8 mouse cellular contexts compared by ENCODE assay signal in the genomic region with DNA sequence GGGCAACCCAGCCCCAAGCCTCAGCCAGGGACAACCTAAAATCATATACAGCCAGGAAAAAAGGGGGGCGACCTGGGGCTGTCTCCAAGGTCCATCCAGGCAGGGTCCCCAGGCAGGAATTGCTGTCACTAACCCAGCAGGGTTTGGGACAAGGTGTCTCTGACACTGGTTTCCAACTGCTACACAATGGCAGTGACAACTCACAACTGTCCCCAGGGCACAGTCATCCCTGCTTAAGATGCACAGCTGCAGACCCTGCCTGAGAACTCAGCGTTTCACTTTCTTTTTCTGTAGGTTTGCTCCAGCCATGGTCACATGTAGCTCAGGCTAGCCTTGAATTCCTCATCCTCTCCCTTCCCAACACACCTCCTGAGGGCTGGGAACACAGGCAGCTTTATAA. TPM values are rescaled to one million over a fixed set of nuclear protein-coding genes. Genes with fewer than 3 reads are reported as not detected.
A peak's percentile ranks its signal among the peaks of the same experiment; 100 is the strongest.
DNase-seq lines count a peak whose midpoint lies in the region; ATAC-seq and TF ChIP-seq lines count a peak whose summit lies in the region.

No protein-coding gene starts in this region.

- H3K9ac ChIP-seq in liver, adult 2 months (ENCODE audit: low read depth, low read length): no peak overlapping the region
- no peak overlapping the region for H3K9ac ChIP-seq in embryonic facial prominence, embryonic 14.5 days (ENCODE audit: low read depth, low read length)
- no peak overlapping the region; the same call in 1 of the 2 replicates for H3K9ac ChIP-seq in kidney, embryonic 15.5 days
- no peak overlapping the region for H3K9ac ChIP-seq in midbrain, embryonic 11.5 days (ENCODE audit: low read length)

- H3K36me3 ChIP-seq in liver, adult 2 months (ENCODE audit: control insufficient read depth, insufficient read depth, low read length): no peaks in the 10 kb centered on the region
- H3K36me3 ChIP-seq in embryonic facial prominence, embryonic 14.5 days (ENCODE audit: control insufficient read depth, insufficient read depth, low read length): no peaks in the 10 kb centered on the region
- no peaks in the 10 kb centered on the region for H3K36me3 ChIP-seq in kidney, embryonic 15.5 days
- no peaks in the 10 kb centered on the region for H3K36me3 ChIP-seq in midbrain, embryonic 11.5 days (ENCODE audit: control insufficient read depth, insufficient read depth, low read length)

- DNase-seq in liver, adult 2 months (ENCODE audit: extremely low read depth, low read depth, low spot score): no peak
- no peak for DNase-seq in liver
- peak; percentile 68 for DNase-seq in cerebellum, adult 9-10 months
- no peak for DNase-seq in embryonic facial prominence, embryonic 14.5 days (ENCODE audit: low spot score)
- no peak for DNase-seq in midbrain, embryonic 11.5 days (ENCODE audit: low spot score, missing footprints)
- DNase-seq in thymus, postnatal 0 days (ENCODE audit: low spot score): no peak

- no peak for TF ChIP-seq CTCF in liver, adult 2 months (IDR thresholded peaks at IDR 0.05; ENCODE audit: low read depth, low read length)

- WGBS in liver, adult 2 months: 52% methylated on average over 2 of the region's 2 CpGs
- 42% methylated on average over 2 of the region's 2 CpGs for WGBS in embryonic facial prominence, embryonic 14.5 days
- WGBS in kidney, embryonic 15.5 days: 31% methylated on average over 2 of the region's 2 CpGs
- 18% methylated on average over 2 of the region's 2 CpGs for WGBS in midbrain, embryonic 11.5 days

- peak overlapping the region; percentile 97 for H3K4me2 ChIP-seq in embryonic facial prominence, embryonic 14.5 days (ENCODE audit: low read depth, low read length)
- H3K4me2 ChIP-seq in kidney, embryonic 15.5 days: peak overlapping the region; percentile 97
- 0 out of 2 replicates have a peak overlapping the region, but pooled peaks have one; percentile 96 for H3K4me2 ChIP-seq in midbrain, embryonic 11.5 days

- H3K9me3 ChIP-seq in embryonic facial prominence, embryonic 14.5 days (ENCODE audit: control insufficient read depth, low read length): no peaks in the 10 kb centered on the region
- H3K9me3 ChIP-seq in kidney, embryonic 15.5 days (replicated peaks): no peaks in the 10 kb centered on the region
- H3K9me3 ChIP-seq in midbrain, embryonic 11.5 days (ENCODE audit: control insufficient read depth, low read length): no peaks in the 10 kb centered on the region

- H3K27ac ChIP-seq in liver, adult 2 months (replicated peaks; ENCODE audit: insufficient read depth, low read depth, low read length): peak overlapping the region; percentile 8; the same call in 1 of the 2 replicates
- no peak overlapping the region for H3K27ac ChIP-seq in embryonic facial prominence, embryonic 14.5 days (replicated peaks; ENCODE audit: low read depth, low read length)
- H3K27ac ChIP-seq in kidney, embryonic 15.5 days: peak overlapping the region; percentile 97
- H3K27ac ChIP-seq in midbrain, embryonic 11.5 days (ENCODE audit: low read depth, low read length): no peak overlapping the region

- no peak overlapping the region for H3K4me3 ChIP-seq in liver, adult 2 months (ENCODE audit: insufficient read depth, low read depth, low read length)
- H3K4me3 ChIP-seq in embryonic facial prominence, embryonic 14.5 days (ENCODE audit: low read depth, low read length): peak overlapping the region; percentile 80; the same call in 1 of the 2 replicates
- peak overlapping the region; percentile 84 for H3K4me3 ChIP-seq in kidney, embryonic 15.5 days (replicated peaks)
- H3K4me3 ChIP-seq in midbrain, embryonic 11.5 days (ENCODE audit: low read depth, low read length): no peak overlapping the region

- H3K4me1 ChIP-seq in liver, adult 2 months (ENCODE audit: control insufficient read depth, insufficient read depth, low read length): peaks cover 36% of the 10 kb centered on the region
- peaks cover 33% of the 10 kb centered on the region for H3K4me1 ChIP-seq in embryonic facial prominence, embryonic 14.5 days (ENCODE audit: control insufficient read depth, insufficient read depth, low read length)
- peaks cover 75% of the 10 kb centered on the region for H3K4me1 ChIP-seq in kidney, embryonic 15.5 days
- peaks cover 10% of the 10 kb centered on the region for H3K4me1 ChIP-seq in midbrain, embryonic 11.5 days (ENCODE audit: control insufficient read depth, insufficient read depth, low read length)

- H3K27me3 ChIP-seq in liver, adult 2 months (ENCODE audit: control insufficient read depth, insufficient read depth, low read length): no peaks in the 10 kb centered on the region
- peaks cover 6% of the 10 kb centered on the region for H3K27me3 ChIP-seq in embryonic facial prominence, embryonic 14.5 days (replicated peaks; ENCODE audit: control insufficient read depth, insufficient read depth, low read length)
- no peaks in the 10 kb centered on the region for H3K27me3 ChIP-seq in kidney, embryonic 15.5 days
- peaks cover 62% of the 10 kb centered on the region for H3K27me3 ChIP-seq in midbrain, embryonic 11.5 days (ENCODE audit: control insufficient read depth, insufficient read depth, low read length)

- H3K79me2 ChIP-seq in liver, adult 2 months (ENCODE audit: control insufficient read depth, insufficient read depth, low read length): peaks cover 25% of the 10 kb centered on the region

- no peak for ATAC-seq in embryonic facial prominence, embryonic 14.5 days (ENCODE audit: low read depth)
- ATAC-seq in kidney, embryonic 15.5 days (replicated peaks; ENCODE audit: low FRiP score): no peak
- ATAC-seq in midbrain, embryonic 11.5 days (ENCODE audit: low FRiP score): no peak
- ATAC-seq in frontal cortex, adult (ENCODE audit: low TSS enrichment): no peak

- no peak for TF ChIP-seq POLR2A in liver, adult 2 months (IDR thresholded peaks at IDR 0.05; ENCODE audit: extremely low read depth, insufficient read depth, low read length)

RNA-seq across cellular contexts. Expression of a gene that starts 26.3 kb away (rescaled TPM):
- total RNA-seq in liver, adult 2 months (2014; rRNA removed): 7.4 and 16.4 TPM in 2 replicates
- 32.8 and 56.4 TPM in 2 replicates for polyA plus RNA-seq in liver, adult 2 months (2012; rRNA removed)
- 100.0 and 103 TPM in 2 replicates for polyA plus RNA-seq in embryonic facial prominence, embryonic 14.5 days (2014; fragmentation: Nextera tagmentation; extraction: Ambion mirVana)
- 67.9 and 84.5 TPM in 2 replicates for polyA plus RNA-seq in kidney, embryonic 15.5 days (2015; fragmentation: Nextera tagmentation; extraction: Ambion mirVana)
- polyA plus RNA-seq in midbrain, embryonic 11.5 days (2014; fragmentation: Nextera tagmentation; extraction: Ambion mirVana): 6.6 and 6.9 TPM in 2 replicates
- polyA plus RNA-seq in thymus, postnatal 0 days (2015; fragmentation: Nextera tagmentation; extraction: Ambion mirVana): 21.5 and 21.9 TPM in 2 replicates

RNA-seq across cellular contexts. Expression of a gene that starts 36.2 kb away (rescaled TPM):
- total RNA-seq in liver, adult 2 months (2014; rRNA removed): 1.3 and 1.5 TPM in 2 replicates
- polyA plus RNA-seq in liver, adult 2 months (2012; rRNA removed): 2.3 and 4.1 TPM in 2 replicates
- 3.9 and 4.1 TPM in 2 replicates for polyA plus RNA-seq in embryonic facial prominence, embryonic 14.5 days (2014; fragmentation: Nextera tagmentation; extraction: Ambion mirVana)
- 26.0 and 29.4 TPM in 2 replicates for polyA plus RNA-seq in kidney, embryonic 15.5 days (2015; fragmentation: Nextera tagmentation; extraction: Ambion mirVana)
- polyA plus RNA-seq in midbrain, embryonic 11.5 days (2014; fragmentation: Nextera tagmentation; extraction: Ambion mirVana): 2.3 and 2.7 TPM in 2 replicates
- 12.5 and 14.0 TPM in 2 replicates for polyA plus RNA-seq in thymus, postnatal 0 days (2015; fragmentation: Nextera tagmentation; extraction: Ambion mirVana)

RNA-seq across cellular contexts. Expression of a gene that starts 40.3 kb away (rescaled TPM):
- 0.40 TPM in 1 of 2 replicates, not detected in the other for total RNA-seq in liver, adult 2 months (2014; rRNA removed)
- polyA plus RNA-seq in liver, adult 2 months (2012; rRNA removed): 0.26 and 1.4 TPM in 2 replicates
- 0.77 and 0.88 TPM in 2 replicates for polyA plus RNA-seq in embryonic facial prominence, embryonic 14.5 days (2014; fragmentation: Nextera tagmentation; extraction: Ambion mirVana)
- 1.6 and 2.1 TPM in 2 replicates for polyA plus RNA-seq in kidney, embryonic 15.5 days (2015; fragmentation: Nextera tagmentation; extraction: Ambion mirVana)
- polyA plus RNA-seq in midbrain, embryonic 11.5 days (2014; fragmentation: Nextera tagmentation; extraction: Ambion mirVana): 0.20 and 0.47 TPM in 2 replicates
- 0.72 and 1.5 TPM in 2 replicates for polyA plus RNA-seq in thymus, postnatal 0 days (2015; fragmentation: Nextera tagmentation; extraction: Ambion mirVana)

RNA-seq across cellular contexts. Expression of a gene that starts 44.8 kb away (rescaled TPM):
- 2.4 TPM in 1 of 2 replicates, not detected in the other for total RNA-seq in liver, adult 2 months (2014; rRNA removed)
- 0.32 and 0.44 TPM in 2 replicates for polyA plus RNA-seq in liver, adult 2 months (2012; rRNA removed)
- polyA plus RNA-seq in embryonic facial prominence, embryonic 14.5 days (2014; fragmentation: Nextera tagmentation; extraction: Ambion mirVana): 2.4 and 2.6 TPM in 2 replicates
- 2.5 and 4.1 TPM in 2 replicates for polyA plus RNA-seq in kidney, embryonic 15.5 days (2015; fragmentation: Nextera tagmentation; extraction: Ambion mirVana)
- polyA plus RNA-seq in midbrain, embryonic 11.5 days (2014; fragmentation: Nextera tagmentation; extraction: Ambion mirVana): 2.7 and 2.9 TPM in 2 replicates
- 2.3 TPM in 2 replicates for polyA plus RNA-seq in thymus, postnatal 0 days (2015; fragmentation: Nextera tagmentation; extraction: Ambion mirVana)

RNA-seq across cellular contexts. Expression of a gene that starts 44.9 kb away (rescaled TPM):
- total RNA-seq in liver, adult 2 months (2014; rRNA removed): 39.7 and 53.8 TPM in 2 replicates
- polyA plus RNA-seq in liver, adult 2 months (2012; rRNA removed): 42.6 and 49.7 TPM in 2 replicates
- 61.4 and 67.1 TPM in 2 replicates for polyA plus RNA-seq in embryonic facial prominence, embryonic 14.5 days (2014; fragmentation: Nextera tagmentation; extraction: Ambion mirVana)
- 79.7 and 82.2 TPM in 2 replicates for polyA plus RNA-seq in kidney, embryonic 15.5 days (2015; fragmentation: Nextera tagmentation; extraction: Ambion mirVana)
- 43.3 and 53.7 TPM in 2 replicates for polyA plus RNA-seq in midbrain, embryonic 11.5 days (2014; fragmentation: Nextera tagmentation; extraction: Ambion mirVana)
- polyA plus RNA-seq in thymus, postnatal 0 days (2015; fragmentation: Nextera tagmentation; extraction: Ambion mirVana): 71.3 and 78.7 TPM in 2 replicates

Comparison
In these comparisons a context has a peak if more than half of its experiments do, and no peak if none do; other contexts are left out.
1. H3K27ac ChIP-seq: peak in liver, adult 2 months (single experiment) and kidney, embryonic 15.5 days (single experiment); none in embryonic facial prominence, embryonic 14.5 days (single experiment) and midbrain, embryonic 11.5 days (single experiment).
2. H3K4me3 ChIP-seq: peak in embryonic facial prominence, embryonic 14.5 days (single experiment) and kidney, embryonic 15.5 days (single experiment); none in liver, adult 2 months (single experiment) and midbrain, embryonic 11.5 days (single experiment).
3. Peak in every context shown above with its lines, with median percentiles within 50 percentile points of each other: H3K4me2 ChIP-seq.